Mouse (Mus musculus) MEL (cell line): ENCODE measurements at regions not wholly inside any gene's neighbourhood (a gene's known extent, or its start where the extent isn't known, plus 50 kb on each side); places are given as distances from the start of the nearest gene placed in this dataset.

Source experiments
- DNase-seq: peaks from one replicate; pipeline ENCODE4 v3.0.0; 2011; ENCODE audit warnings: low read depth, low spot score
- H3K27ac ChIP-seq: 2 replicates; pipeline ENCODE4 v1.5.1; 2012; ENCODE audit warnings: low read depth, mild to moderate bottlenecking, control low read depth, low read length, moderate library complexity; ENCODE audit not compliant: control insufficient read depth
- H3K27me3 ChIP-seq, 2 experiments: fragments of 150-350 bp in 1 of 2; sonication (generic) in 1 of 2; 2 replicates each; pipeline ENCODE4 v1.6.1; 2012; ENCODE audit warnings: low read length in 2 of 2, mild to moderate bottlenecking in 2 of 2, improper control_type of control experiment in 1 of 2, moderate library complexity in 1 of 2; ENCODE audit not compliant: insufficient read depth in 2 of 2, control insufficient read depth in 1 of 2
- H3K36me3 ChIP-seq, 2 experiments: 2 replicates each; pipeline ENCODE4 v1.6.1; 2012 to 2014; ENCODE audit warnings: low read length in 2 of 2, improper control_type of control experiment in 1 of 2, inconsistent platforms in 1 of 2, mild to moderate bottlenecking in 1 of 2; ENCODE audit not compliant: insufficient read depth in 2 of 2, control insufficient read depth in 1 of 2
- H3K4me1 ChIP-seq, 2 experiments: fragments of 150-350 bp in 1 of 2; sonication (generic) in 1 of 2; 2 replicates each; pipeline ENCODE4 v1.6.1; 2012; ENCODE audit warnings: low read length in 2 of 2, improper control_type of control experiment in 1 of 2, mild to moderate bottlenecking in 1 of 2; ENCODE audit not compliant: insufficient read depth in 2 of 2, control insufficient read depth in 1 of 2
- H3K4me3 ChIP-seq, 2 experiments: fragments of 150-350 bp in 1 of 2; sonication (generic) in 1 of 2; 2 replicates each; pipeline ENCODE4 v1.5.1; 2012; ENCODE audit warnings: low read depth in 2 of 2, low read length in 2 of 2, mild to moderate bottlenecking in 2 of 2, moderate library complexity in 2 of 2, control low read depth in 1 of 2, improper control_type of control experiment in 1 of 2; ENCODE audit not compliant: control insufficient read depth in 1 of 2, insufficient read depth in 1 of 2
- H3K79me2 ChIP-seq: 2 replicates; pipeline ENCODE4 v1.6.1; 2012; ENCODE audit warnings: mild to moderate bottlenecking, low read length, moderate library complexity; ENCODE audit not compliant: control insufficient read depth, poor library complexity, insufficient read depth
- H3K9ac ChIP-seq: 2 replicates; pipeline ENCODE4 v1.6.1; 2012; ENCODE audit warnings: low read depth, mild to moderate bottlenecking, control low read depth, low read length, moderate library complexity; ENCODE audit not compliant: control insufficient read depth, poor library complexity, severe bottlenecking
- H3K9me3 ChIP-seq: fragments of 150-350 bp; sonication (generic); replicated peaks from 2 replicates; pipeline ENCODE4 v1.6.1; 2012; ENCODE audit warnings: mild to moderate bottlenecking, low read length, improper control_type of control experiment, moderate library complexity; ENCODE audit not compliant: insufficient read depth
- CHD1 ChIP-seq: IDR thresholded peaks from 2 replicates; pipeline ENCODE4 v1.6.1; 2012; ENCODE audit warnings: low read depth, mild to moderate bottlenecking, inconsistent platforms, low read length, improper control_type of control experiment
- E2F4 ChIP-seq: IDR thresholded peaks from 2 replicates; pipeline ENCODE4 v1.6.1; 2011; ENCODE audit warnings: low read depth, low read length, improper control_type of control experiment, borderline replicate concordance
- ELF1 ChIP-seq: IDR thresholded peaks from 2 replicates; pipeline ENCODE4 v1.6.1; 2014; ENCODE audit warnings: low read depth, mild to moderate bottlenecking, inconsistent platforms, low read length, improper control_type of control experiment, moderate library complexity
- ETS1 ChIP-seq: IDR thresholded peaks from 2 replicates; pipeline ENCODE4 v1.6.1; 2012; ENCODE audit warnings: low read depth, mild to moderate bottlenecking, inconsistent platforms, low read length, improper control_type of control experiment, moderate library complexity
- GABPA ChIP-seq: IDR thresholded peaks from 2 replicates; pipeline ENCODE4 v1.6.1; 2012; ENCODE audit warnings: low read depth, mild to moderate bottlenecking, inconsistent platforms, low read length, improper control_type of control experiment, moderate library complexity
- GATA1 ChIP-seq: IDR thresholded peaks from 2 replicates; pipeline ENCODE4 v1.6.1; 2011; ENCODE audit warnings: low read depth, low read length, improper control_type of control experiment
- HCFC1 ChIP-seq: IDR thresholded peaks from 2 replicates; pipeline ENCODE4 v1.6.1; 2012; ENCODE audit warnings: low read depth, mild to moderate bottlenecking, inconsistent platforms, low read length, improper control_type of control experiment, moderate library complexity
- JUND ChIP-seq: IDR thresholded peaks from 2 replicates; pipeline ENCODE4 v1.6.1; 2011; ENCODE audit warnings: low read depth, mild to moderate bottlenecking, improper control_type of control experiment, low read length
- KAT2A ChIP-seq: conservative IDR thresholded peaks from 2 replicates; pipeline ENCODE4 v1.6.1; 2012; ENCODE audit warnings: low read depth, low read length, improper control_type of control experiment, inconsistent platforms
- MAFK ChIP-seq: IDR thresholded peaks from 2 replicates; pipeline ENCODE4 v1.6.1; 2011; ENCODE audit warnings: low read depth, mild to moderate bottlenecking, low read length, improper control_type of control experiment, borderline replicate concordance
- MEF2A ChIP-seq: IDR thresholded peaks from 2 replicates; pipeline ENCODE4 v1.6.1; 2014; ENCODE audit warnings: low read depth, mild to moderate bottlenecking, inconsistent platforms, low read length, improper control_type of control experiment; ENCODE audit not compliant: poor library complexity, insufficient replicate concordance, severe bottlenecking; ENCODE audit errors: extremely low read depth
- MXI1 ChIP-seq: IDR thresholded peaks from 2 replicates; pipeline ENCODE4 v1.6.1; 2011; ENCODE audit warnings: mild to moderate bottlenecking, low read depth, low read length, improper control_type of control experiment
- MYC ChIP-seq: IDR thresholded peaks from 2 replicates; pipeline ENCODE4 v1.6.1; 2011; ENCODE audit warnings: low read depth, mild to moderate bottlenecking, low read length, improper control_type of control experiment, moderate library complexity
- NELFE ChIP-seq: IDR thresholded peaks from 2 replicates; pipeline ENCODE4 v1.6.1; 2011; ENCODE audit warnings: low read depth, low read length, improper control_type of control experiment
- NRF1 ChIP-seq: IDR thresholded peaks from 2 replicates; pipeline ENCODE4 v1.6.1; 2014; ENCODE audit warnings: low read depth, mild to moderate bottlenecking, inconsistent platforms, low read length, improper control_type of control experiment, moderate library complexity; ENCODE audit not compliant: poor library complexity, insufficient read depth, severe bottlenecking
- RAD21 ChIP-seq: IDR thresholded peaks from 2 replicates; pipeline ENCODE4 v1.6.1; 2011; ENCODE audit warnings: mild to moderate bottlenecking, low read depth, low read length, improper control_type of control experiment
- RCOR1 ChIP-seq: IDR thresholded peaks from 2 replicates; pipeline ENCODE4 v1.6.1; 2012; ENCODE audit warnings: low read depth, mild to moderate bottlenecking, inconsistent platforms, low read length, improper control_type of control experiment
- SIN3A ChIP-seq: IDR thresholded peaks from 2 replicates; pipeline ENCODE4 v1.6.1; 2012; ENCODE audit warnings: low read length, improper control_type of control experiment, inconsistent platforms
- TAL1 ChIP-seq: IDR thresholded peaks from 2 replicates; pipeline ENCODE4 v1.6.1; 2012; ENCODE audit warnings: mild to moderate bottlenecking, inconsistent platforms, low read length, moderate library complexity, mixed read lengths
- TCF12 ChIP-seq: IDR thresholded peaks from 2 replicates; pipeline ENCODE4 v1.6.1; 2014; ENCODE audit warnings: low read depth, mild to moderate bottlenecking, inconsistent platforms, low read length, improper control_type of control experiment, moderate library complexity
- UBTF ChIP-seq: IDR thresholded peaks from 2 replicates; pipeline ENCODE4 v1.6.1; 2012; ENCODE audit warnings: low read depth, mild to moderate bottlenecking, inconsistent platforms, low read length, improper control_type of control experiment, moderate library complexity, borderline replicate concordance; ENCODE audit not compliant: insufficient read depth
- USF1 ChIP-seq: IDR thresholded peaks from 2 replicates; pipeline ENCODE4 v1.6.1; 2014; ENCODE audit warnings: low read depth, mild to moderate bottlenecking, inconsistent platforms, low read length, improper control_type of control experiment, moderate library complexity
- ZC3H11A ChIP-seq: IDR thresholded peaks from 2 replicates; pipeline ENCODE4 v1.6.1; 2012; ENCODE audit warnings: low read depth, mild to moderate bottlenecking, inconsistent platforms, low read length, improper control_type of control experiment
- ZMIZ1 ChIP-seq: IDR thresholded peaks from 2 replicates; pipeline ENCODE4 v1.6.1; 2012; ENCODE audit warnings: low read depth, mild to moderate bottlenecking, inconsistent platforms, low read length, improper control_type of control experiment, moderate library complexity
- ZNF384 ChIP-seq: IDR thresholded peaks from 2 replicates; pipeline ENCODE4 v1.6.1; 2012; ENCODE audit warnings: low read depth, mild to moderate bottlenecking, inconsistent platforms, low read length, improper control_type of control experiment

GRCm38 (mm10) chr16:75190316-75190715 lies 395.5 kb downstream of the Lipi start:
- Histone ChIP-seq H3K36me3 (no peaks in the 10 kb centered on the region), H3K79me2 (no peaks in the 10 kb centered on the region), H3K9me3 (no peaks in the 10 kb centered on the region), H3K4me1 (no peaks in the 10 kb centered on the region), H3K4me3 (no peak overlapping the region), H3K27me3 (no peaks in the 10 kb centered on the region; a peak in 1 of 4 replicates)
- DNase-seq: no peak
- TF ChIP-seq ETS1 (no peak), USF1 (no peak), GATA1 (no peak), ZC3H11A (no peak), ZMIZ1 (no peak), MYC (no peak), NRF1 (no peak), HCFC1 (no peak), TAL1 (no peak), JUND (no peak), UBTF (no peak), CHD1 (no peak), RAD21 (no peak), E2F4 (no peak), MAFK (no peak)
- TF ChIP-seq, all 39 proteins: peak for 0
- H3K9ac ChIP-seq: no peak overlapping the region
- no peak overlapping the region for H3K27ac ChIP-seq

DNA sequence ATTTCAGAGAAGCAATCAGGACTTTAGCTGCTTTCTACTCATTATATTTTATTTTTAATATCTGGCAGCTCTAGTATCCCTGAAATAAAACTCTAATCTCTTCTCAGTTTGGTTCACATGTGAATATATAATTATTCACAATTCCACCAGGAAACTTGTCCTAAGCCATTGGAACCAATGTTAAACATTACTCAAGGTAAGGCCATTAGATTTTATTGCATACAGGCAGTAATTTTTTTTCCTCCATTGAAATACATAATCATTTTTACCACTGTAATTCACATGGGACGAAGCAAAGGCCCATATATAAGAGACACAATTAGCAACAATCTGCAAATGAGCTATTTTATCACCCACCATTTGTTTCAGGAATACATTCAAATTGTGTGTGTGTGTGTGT lies 419.8 kb downstream of the Lipi start:
- H3K4me1 ChIP-seq: no peaks in the 10 kb centered on the region
- H3K9ac ChIP-seq: no peak overlapping the region
- TF ChIP-seq SIN3A (no peak), MYC (no peak), GABPA (no peak), ETS1 (no peak), RCOR1 (no peak), MXI1 (no peak), NELFE (no peak), GATA1 (no peak), RAD21 (no peak), MEF2A (no peak), TCF12 (no peak), ZC3H11A (no peak), USF1 (no peak), ZNF384 (no peak), ELF1 (no peak), KAT2A (no peak), CHD1 (no peak), UBTF (no peak), MAFK (no peak)
- no peak for DNase-seq
- H3K27me3 ChIP-seq: peaks cover 0 to 2% of the 10 kb centered on the region in 2 experiments; a peak in 1 of 4 replicates
- no peaks in the 10 kb centered on the region for H3K79me2 ChIP-seq
- H3K4me3 ChIP-seq: no peak overlapping the region
- no peaks in the 10 kb centered on the region for H3K9me3 ChIP-seq
- H3K36me3 ChIP-seq: no peaks in the 10 kb centered on the region
- H3K27ac ChIP-seq: no peak overlapping the region
